Mouse (Mus musculus): ENCODE data around the gene Tuba1c.

- no peak for TF ChIP-seq HCFC1 (IDR thresholded peaks at IDR 0.05; ENCODE audit: borderline replicate concordance, insufficient read depth, low read length)
- no peak for TF ChIP-seq MAFK (IDR thresholded peaks at IDR 0.05; ENCODE audit: insufficient read depth, low read depth, low read length)
- TF ChIP-seq ZNF384 (IDR thresholded peaks at IDR 0.05; ENCODE audit: low read depth, low read length), result no peak
Observed at GRCm38 (mm10) chr15:99044854-99045253, 15.2 kb downstream of the Tuba1c start.

Measured in ES-E14 (cell line).